8 mouse cellular contexts compared by ENCODE assay signal in the genomic region with DNA sequence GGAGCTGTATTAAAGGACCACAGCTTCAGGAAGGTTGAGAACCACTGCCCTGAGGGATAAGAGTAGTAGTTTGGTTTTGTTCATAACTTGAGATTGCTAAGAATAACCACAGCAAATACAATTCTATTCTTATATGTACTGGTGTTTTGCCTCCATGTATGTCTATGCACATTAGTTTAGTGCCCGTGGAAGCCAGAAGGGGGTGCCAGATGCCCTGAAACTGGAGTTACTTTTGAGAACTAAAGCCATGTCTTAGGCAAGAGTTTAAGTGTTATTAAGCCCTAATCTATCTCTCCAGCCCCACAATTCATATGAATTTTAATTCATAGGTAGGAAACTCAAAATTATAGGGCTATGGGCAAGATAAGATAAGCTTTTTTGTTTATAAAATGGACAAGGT. TPM values are rescaled to one million over a fixed set of nuclear protein-coding genes. Genes with fewer than 3 reads are reported as not detected.
DNase-seq lines count a peak whose midpoint lies in the region; ATAC-seq and TF ChIP-seq lines count a peak whose summit lies in the region.

No protein-coding gene starts in this region.

- peak; percentile 51 for DNase-seq in kidney, adult 11 months
- peak; percentile 26 for DNase-seq in Muller cell, postnatal 12 days (ENCODE audit: inconsistent ontology term)
- peak; percentile 81 for DNase-seq in kidney, postnatal 10 days
- peak; percentile 83 for DNase-seq in lung, embryonic 14.5 days
- peak; percentile 16 for DNase-seq in spleen, adult 12 weeks (ENCODE audit: low spot score)
- DNase-seq in cerebellum, adult 11 months: no peak

- no peak overlapping the region for H3K4me2 ChIP-seq in kidney, embryonic 14.5 days (replicated peaks; ENCODE audit: low read depth, low read length)
- no peak overlapping the region for H3K4me2 ChIP-seq in lung, embryonic 14.5 days

- TF ChIP-seq POLR2A in cortical plate, adult 2 months (IDR thresholded peaks at IDR 0.05; ENCODE audit: extremely low read depth, insufficient read depth, low read length): no peak

- 32% methylated on average over 1 of the region's 1 CpGs for WGBS in kidney, embryonic 14.5 days
- 14% methylated on average over 1 of the region's 1 CpGs for WGBS in lung, embryonic 14.5 days

- H3K27ac ChIP-seq in kidney, embryonic 14.5 days (ENCODE audit: low read depth, low read length): no peak overlapping the region
- no peak overlapping the region for H3K27ac ChIP-seq in cortical plate, adult 2 months (ENCODE audit: insufficient read depth, low read length)
- no peak overlapping the region for H3K27ac ChIP-seq in lung, embryonic 14.5 days (ENCODE audit: low read depth)

- no peaks in the 10 kb centered on the region for H3K4me1 ChIP-seq in kidney, embryonic 14.5 days (ENCODE audit: control insufficient read depth, insufficient read depth, low read length)
- H3K4me1 ChIP-seq in cortical plate, adult 2 months (ENCODE audit: control insufficient read depth, insufficient read depth, low read length): no peaks in the 10 kb centered on the region
- H3K4me1 ChIP-seq in lung, embryonic 14.5 days (ENCODE audit: insufficient read depth): no peaks in the 10 kb centered on the region

- no peak overlapping the region for H3K4me3 ChIP-seq in kidney, embryonic 14.5 days (ENCODE audit: low read length)
- H3K4me3 ChIP-seq in cortical plate, adult 2 months (ENCODE audit: insufficient read depth, low read length): no peak overlapping the region
- no peak overlapping the region for H3K4me3 ChIP-seq in lung, embryonic 14.5 days (ENCODE audit: low read depth, low read length)

- TF ChIP-seq CTCF in cortical plate, adult 2 months (IDR thresholded peaks at IDR 0.05; ENCODE audit: extremely low read depth, insufficient read depth, low read length): peak; percentile 66
- TF ChIP-seq CTCF in lung, embryonic 14.5 days (IDR thresholded peaks at IDR 0.05; ENCODE audit: low read depth): peak; percentile 72

- no peaks in the 10 kb centered on the region for H3K36me3 ChIP-seq in kidney, embryonic 14.5 days (ENCODE audit: control insufficient read depth, insufficient read depth, low read length)
- H3K36me3 ChIP-seq in lung, embryonic 14.5 days (ENCODE audit: insufficient read depth): no peaks in the 10 kb centered on the region

- H3K27me3 ChIP-seq in kidney, embryonic 14.5 days (ENCODE audit: control insufficient read depth, insufficient read depth, low read length): no peaks in the 10 kb centered on the region
- no peaks in the 10 kb centered on the region for H3K27me3 ChIP-seq in lung, embryonic 14.5 days (ENCODE audit: insufficient read depth, low read length)

- H3K9me3 ChIP-seq in kidney, embryonic 14.5 days (ENCODE audit: control insufficient read depth, low read length): no peaks in the 10 kb centered on the region
- H3K9me3 ChIP-seq in lung, embryonic 14.5 days (ENCODE audit: low read depth, low read length): no peaks in the 10 kb centered on the region

- H3K9ac ChIP-seq in kidney, embryonic 14.5 days (ENCODE audit: low read depth, low read length): no peak overlapping the region
- no peak overlapping the region for H3K9ac ChIP-seq in lung, embryonic 14.5 days

- no peak for ATAC-seq in kidney, embryonic 14.5 days (ENCODE audit: low FRiP score, low TSS enrichment)
- no peak for ATAC-seq in lung, embryonic 14.5 days (ENCODE audit: insufficient read depth)

RNA-seq across cellular contexts. Expression of a gene that starts 5.3 kb away (rescaled TPM):
- 0.09 and 0.38 TPM in 2 replicates for polyA plus RNA-seq in kidney, embryonic 14.5 days (2014; fragmentation: Nextera tagmentation; extraction: Ambion mirVana)
- 0.75 and 1.1 TPM in 2 replicates for polyA plus RNA-seq in cortical plate, adult 2 months (2012; rRNA removed)
- polyA plus RNA-seq in lung, embryonic 14.5 days (2014; fragmentation: Nextera tagmentation; extraction: Ambion mirVana): 0.17 and 0.51 TPM in 2 replicates

RNA-seq across cellular contexts. Expression of a gene that starts 5.4 kb away (rescaled TPM):
- polyA plus RNA-seq in kidney, embryonic 14.5 days (2014; fragmentation: Nextera tagmentation; extraction: Ambion mirVana): 37.8 and 58.4 TPM in 2 replicates
- 129 and 130 TPM in 2 replicates for polyA plus RNA-seq in cortical plate, adult 2 months (2012; rRNA removed)
- 57.3 and 58.9 TPM in 2 replicates for polyA plus RNA-seq in lung, embryonic 14.5 days (2014; fragmentation: Nextera tagmentation; extraction: Ambion mirVana)
